Mouse (Mus musculus) kidney, embryonic 14.5 days (tissue): ENCODE results near the gene Slc35e4. TPM values are rescaled to one million over a fixed set of nuclear protein-coding genes. Genes with fewer than 3 reads are reported as not detected.

Experiments used
- ATAC-seq: fragments of 200-750 bp; cut with Nextera tagmentation; 2 replicates; pipeline ENCODE4 v1.8.0; 2017; ENCODE audit warnings: moderate number of reproducible peaks, mild to moderate bottlenecking, moderate TSS enrichment, moderate library complexity; ENCODE audit not compliant: low FRiP score, low TSS enrichment
- H3K27ac ChIP-seq: fragments of 300-500 bp; sonication (generic); 2 replicates; pipeline ENCODE4 v1.5.1; 2014; ENCODE audit warnings: low read depth, mild to moderate bottlenecking, low read length, moderate library complexity, mixed read lengths
- H3K27me3 ChIP-seq: fragments of 300-500 bp; sonication (generic); 2 replicates; pipeline ENCODE4 v1.6.1; 2014; ENCODE audit warnings: mild to moderate bottlenecking, low read length; ENCODE audit not compliant: control insufficient read depth, insufficient read depth
- H3K36me3 ChIP-seq: fragments of 300-500 bp; sonication (generic); 2 replicates; pipeline ENCODE4 v1.6.1; 2014; ENCODE audit warnings: low read length, mixed read lengths; ENCODE audit not compliant: control insufficient read depth, insufficient read depth
- H3K4me1 ChIP-seq: fragments of 300-500 bp; sonication (generic); 2 replicates; pipeline ENCODE4 v1.6.1; 2014; ENCODE audit warnings: low read length, mixed read lengths; ENCODE audit not compliant: control insufficient read depth, insufficient read depth
- H3K4me2 ChIP-seq: fragments of 300-500 bp; sonication (generic); replicated peaks from 2 replicates; pipeline ENCODE4 v1.6.1; 2014; ENCODE audit warnings: low read depth, mild to moderate bottlenecking, low read length
- H3K4me3 ChIP-seq: fragments of 300-500 bp; sonication (generic); 2 replicates; pipeline ENCODE4 v1.5.1; 2014; ENCODE audit warnings: mild to moderate bottlenecking, low read length
- H3K9ac ChIP-seq: fragments of 300-500 bp; sonication (generic); 2 replicates; pipeline ENCODE4 v1.6.1; 2014; ENCODE audit warnings: low read depth, mild to moderate bottlenecking, low read length, moderate library complexity
- H3K9me3 ChIP-seq: fragments of 300-500 bp; sonication (generic); 2 replicates; pipeline ENCODE4 v1.6.1; 2016; ENCODE audit warnings: low read length; ENCODE audit not compliant: control insufficient read depth
- WGBS: fragments of 180-500 bp; shearing (Covaris S2); extraction: QIAGEN DNeasy Blood & Tissue Kit; methylation state at CpG from one replicate; pipeline ENCODE4 v1.1.7; 2014; 5-methylcytosine and 5-hydroxymethylcytosine counted together
- polyA plus RNA-seq: library from polyadenylated mRNA; unstranded; fragments of >200 nt; fragmentation: Nextera tagmentation; extraction: Ambion mirVana; gene quantifications from 2 replicates; pipeline ENCODE4 v1.2.1, GENCODE M21; 2014

Gene Slc35e4
- polyA plus RNA-seq, 1 experiment from 2014 or later = 3.8 TPM

DNA sequence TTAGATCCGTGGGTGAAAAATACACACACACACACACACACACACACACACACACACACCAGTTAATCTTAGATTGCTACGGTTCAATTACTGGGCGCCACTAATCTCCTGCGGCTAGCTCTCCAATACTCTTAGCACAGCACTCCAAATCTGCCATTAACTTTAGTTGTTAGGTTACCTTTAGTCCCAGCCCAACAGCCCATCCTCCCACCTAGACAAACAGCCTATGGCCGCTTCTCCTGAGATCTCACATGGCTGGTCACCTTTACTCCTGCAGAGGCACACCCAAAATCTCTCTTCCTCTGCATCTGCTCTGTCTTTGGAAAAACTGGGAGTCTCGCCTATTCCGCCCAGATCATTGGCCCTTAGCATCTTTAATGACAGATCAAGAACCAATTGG lies 26.9 kb upstream of the Slc35e4 start:
- Histone ChIP-seq H3K27me3 (no peaks in the 10 kb centered on the region), H3K9ac (no peak overlapping the region), H3K27ac (no peak overlapping the region), H3K4me1 (no peaks in the 10 kb centered on the region), H3K4me2 (no peak overlapping the region), H3K9me3 (no peaks in the 10 kb centered on the region), H3K36me3 (no peaks in the 10 kb centered on the region), H3K4me3 (no peak overlapping the region)
- WGBS = 88% methylated on average over 7 of the region's 7 CpGs
- ATAC-seq = no peak

GRCm38 (mm10) chr11:3937321-3937874 lies 22.9 kb upstream of the Slc35e4 start:
- Histone ChIP-seq H3K4me1 (no peaks in the 10 kb centered on the region), H3K9me3 (no peaks in the 10 kb centered on the region), H3K27ac (no peak overlapping the region), H3K9ac (no peak overlapping the region), H3K27me3 (no peaks in the 10 kb centered on the region), H3K4me2 (no peak overlapping the region), H3K36me3 (no peaks in the 10 kb centered on the region), H3K4me3 (no peak overlapping the region)
- WGBS = 74% methylated on average over 13 of the region's 13 CpGs
- no peak for ATAC-seq

- Histone ChIP-seq H3K9me3 (no peaks in the 10 kb centered on the region), H3K27me3 (no peaks in the 10 kb centered on the region), H3K27ac (no peak overlapping the region), H3K4me2 (no peak overlapping the region), H3K36me3 (no peaks in the 10 kb centered on the region), H3K4me3 (no peak overlapping the region), H3K4me1 (peaks cover 1% of the 10 kb centered on the region; the same call in 1 of the 2 replicates), H3K9ac (no peak overlapping the region)
- 76% methylated on average over 3 of the region's 3 CpGs for WGBS
- ATAC-seq = no peak
Measured at GRCm38 (mm10) chr11:3936318-3936717, 21.9 kb upstream of the Slc35e4 start.

GRCm38 (mm10) chr11:3935135-3935534 lies 20.7 kb upstream of the Slc35e4 start:
- ATAC-seq = no peak
- Histone ChIP-seq H3K4me1 (peaks cover 6% of the 10 kb centered on the region; the same call in 1 of the 2 replicates), H3K4me2 (no peak overlapping the region), H3K9me3 (no peaks in the 10 kb centered on the region), H3K4me3 (no peak overlapping the region), H3K27ac (no peak overlapping the region), H3K36me3 (no peaks in the 10 kb centered on the region), H3K9ac (no peak overlapping the region), H3K27me3 (no peaks in the 10 kb centered on the region)
- WGBS = 66% methylated on average over 4 of the region's 4 CpGs

GRCm38 (mm10) chr11:3933756-3934285 lies 19.4 kb upstream of the Slc35e4 start:
- no peak for ATAC-seq
- H3K36me3 ChIP-seq = no peaks in the 10 kb centered on the region
- H3K27ac ChIP-seq = no peak overlapping the region
- H3K4me2 ChIP-seq = no peak overlapping the region
- H3K27me3 ChIP-seq = no peaks in the 10 kb centered on the region
- WGBS = 86% methylated on average over 9 of the region's 9 CpGs
- H3K4me3 ChIP-seq = no peak overlapping the region
- H3K9me3 ChIP-seq = no peaks in the 10 kb centered on the region
- H3K9ac ChIP-seq = no peak overlapping the region
- H3K4me1 ChIP-seq = peaks cover 6% of the 10 kb centered on the region; the same call in 1 of the 2 replicates

GRCm38 (mm10) chr11:3931511-3932211 lies 17.2 kb upstream of the Slc35e4 start, which contains the start of gene Tcn2:
TSS of gene Tcn2 (minus strand) at chr11:3932159.
- peak within 1 kb of the TSS; percentile 51 for H3K4me3 ChIP-seq
- peak; percentile 85 for ATAC-seq
- H3K4me1 ChIP-seq = peaks cover 6% of the 10 kb centered on the region; the same call in 1 of the 2 replicates
- H3K9me3 ChIP-seq = no peaks in the 10 kb centered on the region
- under 1% methylated on average over 17 of the region's 26 CpGs for WGBS
- H3K9ac ChIP-seq = peak within 1 kb of the TSS; percentile 63
- peaks cover 2% of the 10 kb centered on the region; the same call in 1 of the 2 replicates for H3K36me3 ChIP-seq
- H3K27ac ChIP-seq = no peak within 1 kb of the TSS; the same call in 1 of the 2 replicates
- peak within 1 kb of the TSS; percentile 77 for H3K4me2 ChIP-seq
- no peaks in the 10 kb centered on the region for H3K27me3 ChIP-seq

GRCm38 (mm10) chr11:3930931-3931330 lies 16.5 kb upstream of the Slc35e4 start:
- ATAC-seq = peak; percentile 60; the same call in 1 of the 2 replicates
- H3K4me1 ChIP-seq = peaks cover 6% of the 10 kb centered on the region; the same call in 1 of the 2 replicates
- no peaks in the 10 kb centered on the region for H3K9me3 ChIP-seq
- no peak overlapping the region; the same call in 1 of the 2 replicates for H3K9ac ChIP-seq
- peak overlapping the region; percentile 51 for H3K4me3 ChIP-seq
- H3K27ac ChIP-seq = no peak overlapping the region
- H3K4me2 ChIP-seq = peak overlapping the region; percentile 77
- H3K27me3 ChIP-seq = no peaks in the 10 kb centered on the region
- WGBS = 33% methylated on average over 6 of the region's 6 CpGs
- peaks cover 2% of the 10 kb centered on the region; the same call in 1 of the 2 replicates for H3K36me3 ChIP-seq

- Histone ChIP-seq H3K36me3 (peaks cover 2% of the 10 kb centered on the region; the same call in 1 of the 2 replicates), H3K4me3 (no peak overlapping the region), H3K4me1 (peaks cover 6% of the 10 kb centered on the region; the same call in 1 of the 2 replicates), H3K27me3 (no peaks in the 10 kb centered on the region), H3K9me3 (no peaks in the 10 kb centered on the region), H3K4me2 (no peak overlapping the region), H3K9ac (no peak overlapping the region), H3K27ac (no peak overlapping the region)
- no peak for ATAC-seq
- 84% methylated on average over 4 of the region's 4 CpGs for WGBS
Measured at GRCm38 (mm10) chr11:3930019-3930418, 15.6 kb upstream of the Slc35e4 start.

DNA sequence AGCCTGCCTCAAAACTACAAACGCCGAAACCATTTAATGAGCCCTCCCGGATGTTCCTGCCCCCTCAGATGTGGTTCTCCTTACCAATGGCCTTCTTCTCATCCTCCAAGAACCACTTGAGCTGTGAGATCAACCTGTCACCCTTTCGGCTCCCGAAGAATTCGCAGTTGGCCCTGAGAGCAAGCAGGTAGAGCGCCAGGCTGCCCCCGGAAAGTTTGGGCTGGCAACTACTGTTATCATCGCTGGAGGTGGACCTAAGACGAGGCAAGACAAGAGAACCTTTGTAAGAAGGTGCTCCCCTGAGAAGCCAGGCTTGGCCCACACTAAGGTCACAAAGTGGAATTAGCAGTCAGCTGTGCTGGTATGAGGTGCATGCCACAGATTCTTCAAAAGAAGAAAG lies 11.5 kb upstream of the Slc35e4 start:
- no peaks in the 10 kb centered on the region for H3K27me3 ChIP-seq
- no peak overlapping the region for H3K27ac ChIP-seq
- H3K4me2 ChIP-seq = no peak overlapping the region
- H3K4me1 ChIP-seq = peaks cover under 1% of the 10 kb centered on the region; the same call in 1 of the 2 replicates
- no peak overlapping the region for H3K9ac ChIP-seq
- no peak overlapping the region for H3K4me3 ChIP-seq
- H3K9me3 ChIP-seq = no peaks in the 10 kb centered on the region
- ATAC-seq = no peak
- peaks cover 11% of the 10 kb centered on the region for H3K36me3 ChIP-seq
- 88% methylated on average over 10 of the region's 10 CpGs for WGBS
